Mouse (Mus musculus) ES-E14 (cell line): Measurements from ENCODE around the gene Map2k2.

ENCODE experiments used
- CHD2 ChIP-seq: IDR thresholded peaks from 2 replicates; pipeline ENCODE4 v1.6.1; 2014; ENCODE audit warnings: mild to moderate bottlenecking, low read depth, low read length, inconsistent platforms
- MAFK ChIP-seq: IDR thresholded peaks from 2 replicates; pipeline ENCODE4 v1.6.1; 2014; ENCODE audit warnings: mild to moderate bottlenecking, low read depth, low read length, inconsistent platforms; ENCODE audit not compliant: insufficient read depth

GRCm38 (mm10) chr10:81106113-81106721, 502 bp downstream of the Map2k2 start:
- TF ChIP-seq MAFK, result no peak
- TF ChIP-seq CHD2, result no peak
